In genomic region chr14:117673541-117673940, GRCm38 (mm10) we compare ENCODE assay signal across 33 mouse cellular contexts.
"Had no signal": no experiment of that assay in that cellular context is flagged by ENCODE, and none has a peak within 500 bp of the region (broad histone marks: within the 10 kb centered on the region; RNA-seq: fewer than 3 reads in every experiment).

No protein-coding gene starts in this region.

- H3K4me1 ChIP-seq: heart, embryonic 10.5 days; heart, embryonic 12.5 days; heart, embryonic 13.5 days; heart, embryonic 15.5 days; hindbrain, embryonic 10.5 days; hindbrain, embryonic 12.5 days; hindbrain, embryonic 13.5 days; hindbrain, embryonic 15.5 days; intestine, embryonic 15.5 days; kidney, embryonic 15.5 days had no signal

- H3K4me2 ChIP-seq: heart, embryonic 11.5 days; heart, embryonic 12.5 days; heart, embryonic 13.5 days; heart, embryonic 15.5 days; hindbrain, embryonic 12.5 days; hindbrain, embryonic 13.5 days; hindbrain, embryonic 14.5 days; hindbrain, embryonic 15.5 days; intestine, embryonic 15.5 days; kidney, embryonic 15.5 days had no signal

- H3K9ac ChIP-seq: heart, embryonic 12.5 days; heart, embryonic 13.5 days; heart, embryonic 15.5 days; hindbrain, embryonic 12.5 days; hindbrain, embryonic 13.5 days; hindbrain, embryonic 14.5 days; hindbrain, embryonic 15.5 days; intestine, embryonic 15.5 days; kidney, embryonic 15.5 days had no signal

- H3K9me3 ChIP-seq: heart, embryonic 10.5 days; heart, embryonic 12.5 days; heart, embryonic 13.5 days; heart, embryonic 15.5 days; hindbrain, embryonic 10.5 days; hindbrain, embryonic 12.5 days; hindbrain, embryonic 13.5 days; hindbrain, embryonic 15.5 days; intestine, embryonic 15.5 days; kidney, embryonic 15.5 days had no signal

- H3K27me3 ChIP-seq: heart, embryonic 12.5 days; heart, embryonic 13.5 days; heart, embryonic 15.5 days; hindbrain, embryonic 12.5 days; hindbrain, embryonic 13.5 days; hindbrain, embryonic 15.5 days; intestine, embryonic 15.5 days; kidney, embryonic 15.5 days had no signal

- H3K27ac ChIP-seq: heart, embryonic 10.5 days; heart, embryonic 13.5 days; heart, embryonic 15.5 days; hindbrain, embryonic 10.5 days; hindbrain, embryonic 12.5 days; hindbrain, embryonic 13.5 days; hindbrain, embryonic 14.5 days; hindbrain, embryonic 15.5 days; hindbrain, postnatal 0 days; intestine, embryonic 15.5 days; kidney, postnatal 0 days; layer of hippocampus, adult 2 months; left cerebral cortex, adult 2 months had no signal

- ATAC-seq: hindbrain, embryonic 16.5 days; hindbrain, postnatal 0 days; inflammation-experienced regulatory T-cells, adult 6 months; intestine, embryonic 15.5 days; intestine, embryonic 16.5 days; intestine, postnatal 0 days had no signal

- H3K36me3 ChIP-seq: heart, embryonic 10.5 days; heart, embryonic 12.5 days; heart, embryonic 13.5 days; heart, embryonic 15.5 days; hindbrain, embryonic 10.5 days; hindbrain, embryonic 12.5 days; hindbrain, embryonic 13.5 days; hindbrain, embryonic 15.5 days; intestine, embryonic 15.5 days; kidney, embryonic 15.5 days had no signal

- DNase-seq: heart, postnatal 10 days; heart, postnatal 14 days; heart, postnatal 36 days; heart, postnatal 4 days; kidney, adult 11 months; kidney, adult 18-20 months; kidney, adult 8-10 months; kidney, postnatal 10 days; kidney, postnatal 14 days; kidney, postnatal 25 days; kidney, postnatal 4 days; layer of hippocampus, adult 9-11 months; layer of hippocampus, postnatal 36 days had no signal

- H3K4me3 ChIP-seq: heart, embryonic 10.5 days; heart, embryonic 12.5 days; heart, embryonic 13.5 days; heart, embryonic 15.5 days; hindbrain, embryonic 10.5 days; hindbrain, embryonic 12.5 days; hindbrain, embryonic 13.5 days; hindbrain, embryonic 15.5 days; intestine, embryonic 15.5 days; kidney, embryonic 15.5 days; layer of hippocampus, adult 2 months; left cerebral cortex, adult 2 months had no signal
